Comparison of ENCODE assay signal across 20 mouse cellular contexts in the genomic region with DNA sequence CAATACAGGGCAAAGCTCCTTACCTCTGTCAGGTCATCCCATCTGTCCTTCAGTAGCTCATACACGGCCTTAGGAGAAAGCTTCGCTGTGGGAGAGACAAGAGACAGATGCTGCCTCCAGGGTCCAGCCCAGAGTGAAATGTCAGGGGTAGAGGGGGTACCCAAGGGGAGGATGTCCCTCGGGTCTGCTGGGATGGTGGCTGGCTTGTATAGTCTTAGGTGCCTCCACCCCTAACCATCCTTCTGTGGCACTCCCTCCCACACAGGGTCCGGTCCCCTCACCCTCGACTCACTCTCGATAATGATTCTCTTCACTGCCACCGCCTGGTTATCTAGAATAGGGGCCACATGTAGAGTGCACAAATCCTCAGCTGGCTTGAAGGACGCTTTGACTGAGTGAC. TPM values are rescaled to one million over a fixed set of nuclear protein-coding genes. Genes with fewer than 3 reads are reported as not detected.
DNase-seq lines count a peak whose midpoint lies in the region; TF ChIP-seq lines count a peak whose summit lies in the region.
"Had no signal": no experiment of that assay in that cellular context is flagged by ENCODE, and none has a peak within 500 bp of the region (broad histone marks: within the 10 kb centered on the region; RNA-seq: fewer than 3 reads in every experiment).

No protein-coding gene starts in this region.

- no peak overlapping the region for H3K4me3 ChIP-seq in gastrocnemius, adult 2 months
- H3K4me3 ChIP-seq in layer of hippocampus, adult 2 months: no peak overlapping the region
- H3K4me3 ChIP-seq: embryonic facial prominence, embryonic 10.5 days; embryonic facial prominence, embryonic 12.5 days; forebrain, embryonic 13.5 days; forebrain, embryonic 15.5 days had no signal

- DNase-seq in gastrocnemius, adult 2 months: peak; percentile 13
- DNase-seq in gastrocnemius, postnatal 36 days: no peak
- DNase-seq in layer of hippocampus, adult 2 months (ENCODE audit: low spot score in 2 of 2): no peak
- DNase-seq in layer of hippocampus, postnatal 10 days (ENCODE audit: low spot score in 2 of 2): no peak
- DNase-seq in retina, postnatal 1 day: peak; percentile 31
- DNase-seq in retina, embryonic 14.5 days (ENCODE audit: low spot score): no peak
- DNase-seq: adrenal gland, adult 8-10 months; adrenal gland, postnatal 14 days; adrenal gland, postnatal 36 days; B cell, adult 2 months; cerebellum, adult 11-12 months; cerebellum, adult 2 months; cerebellum, adult 9-10 months; cerebellum, postnatal 10 days; cerebellum, postnatal 25 days had no signal

- TF ChIP-seq CTCF in gastrocnemius, adult 2 months (IDR thresholded peaks at IDR 0.05): no peak
- no peak for TF ChIP-seq CTCF in layer of hippocampus, adult 2 months (conservative IDR thresholded peaks at IDR 0.05)

- H3K27ac ChIP-seq in gastrocnemius, adult 2 months: no peak overlapping the region
- H3K27ac ChIP-seq in layer of hippocampus, adult 2 months: peak overlapping the region; percentile 86
- H3K27ac ChIP-seq: embryonic facial prominence, embryonic 12.5 days; forebrain, embryonic 13.5 days; forebrain, embryonic 15.5 days had no signal

- intact Hi-C loops in gastrocnemius, adult 2 months (cut with DNase I): loop anchor here (1.0 kb wide), 1 partner anchor 115 kb away; no protein-coding TSS in a partner anchor
- intact Hi-C loops in gastrocnemius, postnatal 36 days (cut with DNase I): no loop called here

RNA-seq across cellular contexts. Expression of a gene that starts 39.1 kb away (rescaled TPM):
- total RNA-seq in gastrocnemius, adult 2 months (2021): 10 to 100 TPM; 22.0 to 31.9 TPM
- 10 to 100 TPM; 15.7 to 20.8 TPM for total RNA-seq in gastrocnemius, postnatal 36 days (2021)
- 10 to 100 TPM; 16.8 to 18.9 TPM for total RNA-seq in layer of hippocampus, adult 2 months (2021)
- total RNA-seq in layer of hippocampus, postnatal 10 days (2021): 10 to 100 TPM; 19.2 to 21.1 TPM
- total RNA-seq: CH12.LX had no signal

Comparison
In these comparisons a context has a peak if more than half of its experiments do, and no peak if none do; other contexts are left out.
1. DNase-seq: peak in gastrocnemius, adult 2 months (single experiment) and retina, postnatal 1 day (single experiment); none in gastrocnemius, postnatal 36 days (0 of 2), layer of hippocampus, adult 2 months (0 of 2), layer of hippocampus, postnatal 10 days (0 of 2) and retina, embryonic 14.5 days (single experiment).